ENCODE assay signal across 14 mouse cellular contexts in genomic region chr1:177456772-177457171, GRCm38 (mm10). TPM values are rescaled to one million over a fixed set of nuclear protein-coding genes. Genes with fewer than 3 reads are reported as not detected.
DNase-seq lines count a peak whose midpoint lies in the region; ATAC-seq and TF ChIP-seq lines count a peak whose summit lies in the region.
"Had no signal": no experiment of that assay in that cellular context is flagged by ENCODE, and none has a peak within 500 bp of the region (broad histone marks: within the 10 kb centered on the region; RNA-seq: fewer than 3 reads in every experiment).

No protein-coding gene starts in this region.

- TF ChIP-seq CTCF in cerebellum, adult 2 months (IDR thresholded peaks at IDR 0.05; ENCODE audit: borderline replicate concordance, insufficient read depth, low read depth, low read length) = no peak
- TF ChIP-seq CTCF in intestine, postnatal 0 days (IDR thresholded peaks at IDR 0.05; ENCODE audit: low read depth) = no peak

- DNase-seq in heart, adult 11 months = peak; percentile 68
- DNase-seq in CD4-positive, CD25-positive, alpha-beta regulatory T cell, adult 2 months (ENCODE audit: low read depth, low spot score) = peak; percentile 31
- DNase-seq in cerebellum, adult 2 months = peak; percentile 63 to 75
- DNase-seq in retina, postnatal 1 day = no peak
- no peak for DNase-seq in thymus, postnatal 25 days
- DNase-seq: adrenal gland, postnatal 10 days; gastrocnemius, postnatal 25 days; kidney, adult 8-10 months; lung, adult 18-20 months; thymus, postnatal 4 days had no signal

- TF ChIP-seq POLR2A in cerebellum, adult 2 months (IDR thresholded peaks at IDR 0.05; ENCODE audit: borderline replicate concordance, insufficient read depth, low read length) = peak; percentile 71

- no peak overlapping the region for H3K9ac ChIP-seq in heart, embryonic 11.5 days (ENCODE audit: low read depth, low read length)
- no peak overlapping the region for H3K9ac ChIP-seq in intestine, postnatal 0 days (ENCODE audit: low read depth, low read length)
- H3K9ac ChIP-seq: limb, embryonic 13.5 days had no signal

- H3K9me3 ChIP-seq in heart, embryonic 11.5 days (replicated peaks; ENCODE audit: control insufficient read depth, low read length) = no peaks in the 10 kb centered on the region
- no peaks in the 10 kb centered on the region for H3K9me3 ChIP-seq in intestine, postnatal 0 days (ENCODE audit: control insufficient read depth)
- H3K9me3 ChIP-seq: limb, embryonic 13.5 days had no signal

- WGBS in heart, embryonic 11.5 days (ENCODE audit: insufficient replicate concordance) = 53% methylated on average over 4 of the region's 4 CpGs
- WGBS in cerebellum, adult 2 months = 9% methylated on average over 4 of the region's 4 CpGs
- WGBS in intestine, postnatal 0 days = 58% methylated on average over 4 of the region's 4 CpGs

- ATAC-seq in heart, embryonic 11.5 days (replicated peaks; ENCODE audit: insufficient number of reproducible peaks, low FRiP score, low TSS enrichment) = no peak
- ATAC-seq in granulocyte monocyte progenitor cell, adult 5-6 weeks (replicated peaks; ENCODE audit: poor library complexity, severe bottlenecking) = peak; percentile 55
- no peak for ATAC-seq in intestine, postnatal 0 days

- no peak overlapping the region for H3K4me3 ChIP-seq in heart, embryonic 11.5 days (ENCODE audit: low read depth, low read length)
- peak overlapping the region; percentile 30 for H3K4me3 ChIP-seq in cerebellum, adult 2 months (replicated peaks; ENCODE audit: insufficient read depth, low read depth, low read length)
- H3K4me3 ChIP-seq in intestine, postnatal 0 days (ENCODE audit: low read depth, low read length) = no peak overlapping the region
- H3K4me3 ChIP-seq: limb, embryonic 13.5 days had no signal

- no peak overlapping the region for H3K4me2 ChIP-seq in heart, embryonic 11.5 days
- no peak overlapping the region for H3K4me2 ChIP-seq in intestine, postnatal 0 days (replicated peaks; ENCODE audit: low read depth)
- H3K4me2 ChIP-seq: limb, embryonic 13.5 days had no signal

- no peaks in the 10 kb centered on the region for H3K27me3 ChIP-seq in heart, embryonic 11.5 days (ENCODE audit: control insufficient read depth, insufficient read depth, low read length)
- no peaks in the 10 kb centered on the region for H3K27me3 ChIP-seq in cerebellum, adult 2 months (ENCODE audit: control insufficient read depth, insufficient read depth, low read length)
- H3K27me3 ChIP-seq in intestine, postnatal 0 days (replicated peaks; ENCODE audit: control insufficient read depth, insufficient read depth, low read length) = no peaks in the 10 kb centered on the region

- H3K27ac ChIP-seq in heart, embryonic 11.5 days (ENCODE audit: low read depth, low read length) = no peak overlapping the region
- H3K27ac ChIP-seq in cerebellum, adult 2 months (ENCODE audit: insufficient read depth, low read length) = peak overlapping the region; percentile 98
- H3K27ac ChIP-seq in intestine, postnatal 0 days (ENCODE audit: low read depth, low read length) = no peak overlapping the region
- H3K27ac ChIP-seq: limb, embryonic 13.5 days had no signal

- H3K4me1 ChIP-seq in heart, embryonic 11.5 days (ENCODE audit: control insufficient read depth, insufficient read depth, low read length) = no peaks in the 10 kb centered on the region
- peaks cover 37% of the 10 kb centered on the region for H3K4me1 ChIP-seq in cerebellum, adult 2 months (ENCODE audit: control insufficient read depth, insufficient read depth, low read length)
- H3K4me1 ChIP-seq in intestine, postnatal 0 days (replicated peaks; ENCODE audit: control insufficient read depth, insufficient read depth, low read length) = no peaks in the 10 kb centered on the region

- H3K36me3 ChIP-seq in heart, embryonic 11.5 days (ENCODE audit: control insufficient read depth, insufficient read depth, low read length) = no peaks in the 10 kb centered on the region
- no peaks in the 10 kb centered on the region for H3K36me3 ChIP-seq in intestine, postnatal 0 days (ENCODE audit: control insufficient read depth, insufficient read depth)
- H3K36me3 ChIP-seq: limb, embryonic 13.5 days had no signal

RNA-seq across cellular contexts. Expression of gene Zbtb18, which starts 14.6 kb away (rescaled TPM):
- polyA plus RNA-seq in heart, embryonic 11.5 days (2014; fragmentation: Nextera tagmentation; extraction: Ambion mirVana) = 3.0 and 3.2 TPM in 2 replicates
- polyA plus RNA-seq in cerebellum, adult 2 months (2012; rRNA removed) = 193 and 234 TPM in 2 replicates
- 62.5 and 64.3 TPM in 2 replicates for total RNA-seq in granulocyte monocyte progenitor cell, adult 5-6 weeks (2014; fragmentation: Nextera tagmentation)
- total RNA-seq in granulocyte monocyte progenitor cell, adult 5-6 weeks (2017) = 58.4 and 82.5 TPM in 2 replicates
- polyA plus RNA-seq in intestine, postnatal 0 days (2015; fragmentation: Nextera tagmentation; extraction: Ambion mirVana) = 2.5 and 3.1 TPM in 2 replicates

Comparison
In these comparisons a context has a peak if more than half of its experiments do, and no peak if none do; other contexts are left out.
1. DNase-seq: peak in heart, adult 11 months (single experiment), CD4-positive, CD25-positive, alpha-beta regulatory T cell, adult 2 months (single experiment) and cerebellum, adult 2 months (2 of 2); none in retina, postnatal 1 day (single experiment) and thymus, postnatal 25 days (single experiment).
2. RNA of gene Zbtb18, which starts 14.6 kb away (polyA plus RNA-seq): 193 to 234 TPM in cerebellum, adult 2 months; 3.0 to 3.2 TPM in heart, embryonic 11.5 days and 2.5 to 3.1 TPM in intestine, postnatal 0 days; every median in the first group is over 10 times any median in the second.